Comparison of ENCODE assay signal across 9 mouse cellular contexts in the genomic region with DNA sequence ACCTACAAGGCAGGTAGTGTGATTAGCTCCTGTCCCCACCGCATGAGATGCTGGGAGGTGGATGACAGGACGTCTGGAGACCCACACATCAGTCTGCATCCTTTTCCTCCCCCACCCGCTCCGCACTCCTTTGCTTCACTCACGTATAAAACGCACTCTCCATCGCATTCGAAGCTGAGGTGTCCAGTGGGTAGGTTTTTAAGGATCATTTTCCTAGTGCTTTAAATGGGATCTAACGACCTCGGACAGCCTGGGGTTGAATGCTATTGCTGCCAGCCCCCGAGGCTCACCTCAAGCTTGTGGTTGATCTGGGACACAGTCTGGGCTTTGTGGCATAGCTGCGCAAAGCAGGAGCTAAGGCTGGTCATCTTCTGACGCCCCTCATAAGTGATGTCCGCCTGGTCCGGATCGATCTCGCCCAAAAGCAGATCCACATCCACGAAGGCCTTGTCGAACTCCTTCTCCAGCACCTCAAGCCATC. TPM values are rescaled to one million over a fixed set of nuclear protein-coding genes. Genes with fewer than 3 reads are reported as not detected.
DNase-seq lines count a peak whose midpoint lies in the region; ATAC-seq lines count a peak whose summit lies in the region.
"Had no signal": no experiment of that assay in that cellular context is flagged by ENCODE, and none has a peak within 500 bp of the region (broad histone marks: within the 10 kb centered on the region; RNA-seq: fewer than 3 reads in every experiment).

No protein-coding gene starts in this region.

- peak overlapping the region; percentile 81 for H3K4me3 ChIP-seq in neural tube, embryonic 11.5 days (ENCODE audit: low read depth, low read length)
- peak overlapping the region; percentile 91 for H3K4me3 ChIP-seq in embryonic facial prominence, embryonic 15.5 days (replicated peaks)
- H3K4me3 ChIP-seq in intestine, embryonic 15.5 days (replicated peaks): peak overlapping the region; percentile 92
- H3K4me3 ChIP-seq in midbrain, embryonic 14.5 days (replicated peaks; ENCODE audit: low read depth, low read length): peak overlapping the region; percentile 90

- peak overlapping the region; percentile 89 for H3K9ac ChIP-seq in neural tube, embryonic 11.5 days (ENCODE audit: low read length)
- H3K9ac ChIP-seq in embryonic facial prominence, embryonic 15.5 days: peak overlapping the region; percentile 88
- peak overlapping the region; percentile 94 for H3K9ac ChIP-seq in intestine, embryonic 15.5 days
- H3K9ac ChIP-seq in midbrain, embryonic 14.5 days (replicated peaks; ENCODE audit: low read length): peak overlapping the region; percentile 87

- DNase-seq in adrenal gland, postnatal 25 days: peak; percentile 6
- no peak for DNase-seq in adrenal gland, postnatal 14 days
- peak; percentile 65 for DNase-seq in neural tube, embryonic 11.5 days (ENCODE audit: low spot score)
- DNase-seq in neural tube, embryonic 10.5 days (ENCODE audit: extremely low spot score, low spot score): no peak
- peak; percentile 74 for DNase-seq in midbrain, embryonic 14.5 days
- no peak for DNase-seq in ovary, postnatal 10 days (ENCODE audit: low spot score)

- peak; percentile 58 for ATAC-seq in neural tube, embryonic 11.5 days (ENCODE audit: insufficient read depth, low FRiP score, low TSS enrichment)
- ATAC-seq in embryonic facial prominence, embryonic 15.5 days (ENCODE audit: insufficient number of reproducible peaks, low FRiP score, low TSS enrichment, low read depth): 0 out of 2 replicates have a peak, but pooled peaks have one; percentile 6
- ATAC-seq in intestine, embryonic 15.5 days: peak; percentile 4; the same call in 1 of the 2 replicates
- ATAC-seq in midbrain, embryonic 14.5 days (ENCODE audit: low FRiP score, low TSS enrichment): peak; percentile 61

- H3K4me1 ChIP-seq in neural tube, embryonic 11.5 days (ENCODE audit: control insufficient read depth, insufficient read depth, low read length): peaks cover 9% of the 10 kb centered on the region; the same call in 1 of the 2 replicates
- peaks cover 7% of the 10 kb centered on the region for H3K4me1 ChIP-seq in embryonic facial prominence, embryonic 15.5 days
- no peaks in the 10 kb centered on the region for H3K4me1 ChIP-seq in intestine, embryonic 15.5 days (replicated peaks)
- H3K4me1 ChIP-seq in midbrain, embryonic 14.5 days (ENCODE audit: control insufficient read depth, insufficient read depth, low read length): peaks cover 18% of the 10 kb centered on the region

- H3K9me3 ChIP-seq in neural tube, embryonic 11.5 days (ENCODE audit: control insufficient read depth, low read length): no peaks in the 10 kb centered on the region
- no peaks in the 10 kb centered on the region for H3K9me3 ChIP-seq in embryonic facial prominence, embryonic 15.5 days (replicated peaks)
- no peaks in the 10 kb centered on the region for H3K9me3 ChIP-seq in intestine, embryonic 15.5 days
- no peaks in the 10 kb centered on the region for H3K9me3 ChIP-seq in midbrain, embryonic 14.5 days (ENCODE audit: control insufficient read depth, low read length)

- no peaks in the 10 kb centered on the region for H3K36me3 ChIP-seq in neural tube, embryonic 11.5 days (ENCODE audit: control insufficient read depth, insufficient read depth, low read length)
- H3K36me3 ChIP-seq in embryonic facial prominence, embryonic 15.5 days: no peaks in the 10 kb centered on the region
- H3K36me3 ChIP-seq in intestine, embryonic 15.5 days: no peaks in the 10 kb centered on the region
- no peaks in the 10 kb centered on the region for H3K36me3 ChIP-seq in midbrain, embryonic 14.5 days (ENCODE audit: control insufficient read depth, insufficient read depth, low read length)

- peak overlapping the region; percentile 88 for H3K27ac ChIP-seq in neural tube, embryonic 11.5 days (ENCODE audit: low read depth, low read length)
- H3K27ac ChIP-seq in embryonic facial prominence, embryonic 15.5 days (replicated peaks): peak overlapping the region; percentile 95
- H3K27ac ChIP-seq in intestine, embryonic 15.5 days: peak overlapping the region; percentile 89
- H3K27ac ChIP-seq in midbrain, embryonic 14.5 days (replicated peaks; ENCODE audit: low read depth, low read length): peak overlapping the region; percentile 95

- H3K4me2 ChIP-seq in neural tube, embryonic 11.5 days (ENCODE audit: low read depth): peak overlapping the region; percentile 87
- H3K4me2 ChIP-seq in embryonic facial prominence, embryonic 15.5 days (replicated peaks): peak overlapping the region; percentile 72
- peak overlapping the region; percentile 74 for H3K4me2 ChIP-seq in intestine, embryonic 15.5 days (replicated peaks)
- peak overlapping the region; percentile 76 for H3K4me2 ChIP-seq in midbrain, embryonic 14.5 days (ENCODE audit: low read length)

- H3K27me3 ChIP-seq in neural tube, embryonic 11.5 days (ENCODE audit: control insufficient read depth, insufficient read depth, low read length): no peaks in the 10 kb centered on the region
- no peaks in the 10 kb centered on the region for H3K27me3 ChIP-seq in embryonic facial prominence, embryonic 15.5 days
- H3K27me3 ChIP-seq in intestine, embryonic 15.5 days (replicated peaks): no peaks in the 10 kb centered on the region
- H3K27me3 ChIP-seq in midbrain, embryonic 14.5 days (ENCODE audit: control insufficient read depth, insufficient read depth, low read length): no peaks in the 10 kb centered on the region

- under 1% methylated on average over 19 of the region's 19 CpGs for whole genome bisulfite sequencing in neural tube, embryonic 11.5 days
- WGBS in embryonic facial prominence, embryonic 15.5 days: under 1% methylated on average over 19 of the region's 19 CpGs
- under 1% methylated on average over 19 of the region's 19 CpGs for WGBS in intestine, embryonic 15.5 days
- WGBS in midbrain, embryonic 14.5 days: under 1% methylated on average over 19 of the region's 19 CpGs

RNA-seq across cellular contexts. Expression of gene Gopc, which starts 0.6 kb away (rescaled TPM):
- total RNA-seq in adrenal gland, postnatal 25 days (2021): 29.7 and 31.2 TPM in 2 replicates
- total RNA-seq in adrenal gland, postnatal 14 days (2021): 23.9 and 26.1 TPM in 2 replicates
- polyA plus RNA-seq in neural tube, embryonic 11.5 days (2014; fragmentation: Nextera tagmentation; extraction: Ambion mirVana): 21.6 and 21.7 TPM in 2 replicates
- polyA plus RNA-seq in embryonic facial prominence, embryonic 15.5 days (2015; fragmentation: Nextera tagmentation; extraction: Ambion mirVana): 20.2 and 21.1 TPM in 2 replicates
- 17.1 and 19.4 TPM in 2 replicates for polyA plus RNA-seq in intestine, embryonic 15.5 days (2015; fragmentation: Nextera tagmentation; extraction: Ambion mirVana)
- polyA plus RNA-seq in midbrain, embryonic 14.5 days (2014; fragmentation: Nextera tagmentation; extraction: Ambion mirVana): 19.2 and 24.5 TPM in 2 replicates

RNA-seq across cellular contexts. Expression of gene Nepn, which starts 7.4 kb away (rescaled TPM):
- total RNA-seq in adrenal gland, postnatal 25 days (2021): 0.15 TPM in 1 of 2 replicates, not detected in the other
- total RNA-seq in adrenal gland, postnatal 14 days (2021): 0.22 and 0.26 TPM in 2 replicates
- polyA plus RNA-seq in neural tube, embryonic 11.5 days (2014; fragmentation: Nextera tagmentation; extraction: Ambion mirVana): not detected in 2 replicates
- polyA plus RNA-seq in embryonic facial prominence, embryonic 15.5 days (2015; fragmentation: Nextera tagmentation; extraction: Ambion mirVana): not detected in 2 replicates
- polyA plus RNA-seq in intestine, embryonic 15.5 days (2015; fragmentation: Nextera tagmentation; extraction: Ambion mirVana): 0.63 and 1.6 TPM in 2 replicates
- polyA plus RNA-seq in midbrain, embryonic 14.5 days (2014; fragmentation: Nextera tagmentation; extraction: Ambion mirVana): not detected in 2 replicates
- total RNA-seq: layer of hippocampus, postnatal 25 days had no signal

RNA-seq across cellular contexts. Expression of gene Gm26741, which starts 22.8 kb away (rescaled TPM):
- not detected in 2 replicates for total RNA-seq in adrenal gland, postnatal 25 days (2021)
- total RNA-seq in adrenal gland, postnatal 14 days (2021): not detected in 2 replicates
- polyA plus RNA-seq in neural tube, embryonic 11.5 days (2014; fragmentation: Nextera tagmentation; extraction: Ambion mirVana): not detected in 2 replicates
- not detected in 2 replicates for polyA plus RNA-seq in embryonic facial prominence, embryonic 15.5 days (2015; fragmentation: Nextera tagmentation; extraction: Ambion mirVana)
- not detected in 2 replicates for polyA plus RNA-seq in intestine, embryonic 15.5 days (2015; fragmentation: Nextera tagmentation; extraction: Ambion mirVana)
- not detected in 2 replicates for polyA plus RNA-seq in midbrain, embryonic 14.5 days (2014; fragmentation: Nextera tagmentation; extraction: Ambion mirVana)
- total RNA-seq: layer of hippocampus, postnatal 25 days had no signal

RNA-seq across cellular contexts. Expression of gene Nus1, which starts 36.0 kb away (rescaled TPM):
- total RNA-seq in adrenal gland, postnatal 25 days (2021): 48.7 and 53.9 TPM in 2 replicates
- 46.4 and 51.4 TPM in 2 replicates for total RNA-seq in adrenal gland, postnatal 14 days (2021)
- polyA plus RNA-seq in neural tube, embryonic 11.5 days (2014; fragmentation: Nextera tagmentation; extraction: Ambion mirVana): 14.4 and 15.7 TPM in 2 replicates
- 13.0 and 14.4 TPM in 2 replicates for polyA plus RNA-seq in embryonic facial prominence, embryonic 15.5 days (2015; fragmentation: Nextera tagmentation; extraction: Ambion mirVana)
- polyA plus RNA-seq in intestine, embryonic 15.5 days (2015; fragmentation: Nextera tagmentation; extraction: Ambion mirVana): 15.7 and 16.1 TPM in 2 replicates
- polyA plus RNA-seq in midbrain, embryonic 14.5 days (2014; fragmentation: Nextera tagmentation; extraction: Ambion mirVana): 23.0 and 23.5 TPM in 2 replicates

Comparison
In these comparisons a context has a peak if more than half of its experiments do, and no peak if none do; other contexts are left out.
1. DNase-seq: peak in adrenal gland, postnatal 25 days (single experiment), neural tube, embryonic 11.5 days (single experiment) and midbrain, embryonic 14.5 days (single experiment); none in adrenal gland, postnatal 14 days (single experiment), neural tube, embryonic 10.5 days (single experiment) and ovary, postnatal 10 days (single experiment).
2. ATAC-seq: peak in every context shown above with its lines; median percentile 61 in midbrain, embryonic 14.5 days; 58 in neural tube, embryonic 11.5 days; 6 in embryonic facial prominence, embryonic 15.5 days; 4 in intestine, embryonic 15.5 days.
3. Peak in every context shown above with its lines, with median percentiles within 50 percentile points of each other: H3K27ac ChIP-seq, H3K4me2 ChIP-seq, H3K4me3 ChIP-seq and H3K9ac ChIP-seq.